Mouse (Mus musculus) brain, embryonic 14.5 days (tissue): ENCODE data around the gene Pde4d. TPM values are rescaled to one million over a fixed set of nuclear protein-coding genes. Genes with fewer than 3 reads are reported as not detected.
A peak's percentile ranks its signal among the peaks of the same experiment; 100 is the strongest.
"Not testable (repeated sequence)": the region's sequence is repeated elsewhere in the genome, so short reads cannot be mapped to it uniquely, and the experiment has no call there.

ENCODE experiments used
- DNase-seq: peaks from one replicate; pipeline ENCODE4 v3.0.0-alpha.2; 2011; ENCODE audit warnings: low read depth
- CTCF ChIP-seq: fragments of 200-500 bp; IDR thresholded peaks from 2 replicates; pipeline ENCODE4 v1.5.1; 2012; ENCODE audit warnings: inconsistent platforms, mild to moderate bottlenecking, moderate library complexity, borderline replicate concordance; ENCODE audit not compliant: insufficient read depth, insufficient read length; ENCODE audit errors: extremely low read depth
- POLR2A ChIP-seq: fragments of 200-500 bp; IDR thresholded peaks from 2 replicates; pipeline ENCODE4 v1.6.1; 2012; ENCODE audit warnings: mild to moderate bottlenecking, inconsistent platforms, borderline replicate concordance; ENCODE audit not compliant: poor library complexity, insufficient read depth, insufficient read length, severe bottlenecking; ENCODE audit errors: extremely low read depth
- polyA plus RNA-seq: library from polyadenylated mRNA; depleted of rRNA; stranded (reverse); fragments of >200 nt; gene quantifications from 2 replicates; pipeline ENCODE4 v1.2.3, GENCODE M21; 2012

The Pde4d gene
- polyA plus RNA-seq, 1 experiment: 34.9 TPM

GRCm38 (mm10) chr13:108757477-108757876 lies 307.7 kb downstream of the Pde4d start:
- DNase-seq: no peak
- TF ChIP-seq CTCF: no peak
- TF ChIP-seq POLR2A: no peak

- DNase-seq: no peak
- TF ChIP-seq CTCF: no peak
- no peak for TF ChIP-seq POLR2A
Observed at GRCm38 (mm10) chr13:108758331-108758730, 308.6 kb downstream of the Pde4d start.

GRCm38 (mm10) chr13:108759140-108759539 lies 309.4 kb downstream of the Pde4d start:
- TF ChIP-seq CTCF (no peak), POLR2A (no peak)
- peak; percentile 29 for DNase-seq

GRCm38 (mm10) chr13:108763295-108763694 lies 313.5 kb downstream of the Pde4d start:
- TF ChIP-seq POLR2A: no peak
- TF ChIP-seq CTCF: no peak
- DNase-seq: no peak

GRCm38 (mm10) chr13:108766020-108766727 lies 316.4 kb downstream of the Pde4d start:
- no peak for TF ChIP-seq POLR2A
- TF ChIP-seq CTCF: no peak

GRCm38 (mm10) chr13:108769465-108770056 lies 319.8 kb downstream of the Pde4d start:
- TF ChIP-seq CTCF (no peak), POLR2A (no peak)
- DNase-seq: no peak

More at GRCm38 (mm10) chr13:108766020-108766727, 316.4 kb downstream of the Pde4d start:
- peak; percentile 9 for DNase-seq

- DNase-seq: no peak
- TF ChIP-seq POLR2A (no peak), CTCF (no peak)
Observed at GRCm38 (mm10) chr13:108772386-108772785, 322.6 kb downstream of the Pde4d start.

- TF ChIP-seq POLR2A (no peak), CTCF (no peak)
- no peak for DNase-seq
Observed at GRCm38 (mm10) chr13:108774981-108775380, 325.2 kb downstream of the Pde4d start.

GRCm38 (mm10) chr13:108775882-108776281 lies 326.1 kb downstream of the Pde4d start:
- no peak for TF ChIP-seq CTCF
- no peak for DNase-seq

GRCm38 (mm10) chr13:108797620-108798019 lies 347.9 kb downstream of the Pde4d start:
- not testable (repeated sequence) for DNase-seq

GRCm38 (mm10) chr13:108809191-108809590 lies 359.4 kb downstream of the Pde4d start:
- TF ChIP-seq POLR2A (no peak), CTCF (no peak)
- no peak for DNase-seq

GRCm38 (mm10) chr13:108812956-108813355 lies 363.2 kb downstream of the Pde4d start:
- TF ChIP-seq POLR2A: no peak
- TF ChIP-seq CTCF: peak; percentile 50; the same call in 1 of the 2 replicates
- DNase-seq: peak; percentile 71
